Mouse (Mus musculus) embryo, embryonic 10.5 days (tissue): ENCODE data around the gene Dlx6.

ENCODE experiments used
- DNase-seq: peaks from one replicate; pipeline ENCODE4 v3.0.0-alpha.2; 2015; ENCODE audit warnings: low spot score

The Dlx6 gene

GRCm38 (mm10) chr6:6863160-6863870 is at the start of gene Dlx6:
Dlx6 (plus strand) TSS chr6:6863334.
- peak; percentile 65 for DNase-seq

GRCm38 (mm10) chr6:6816821-6817220 is 46.3 kb upstream of the Dlx6 start:
- DNase-seq = no peak

- DNase-seq = no peak
Observed at GRCm38 (mm10) chr6:6818036-6818788, 44.9 kb upstream of the Dlx6 start.

GRCm38 (mm10) chr6:6819134-6819533 is 44.0 kb upstream of the Dlx6 start:
- DNase-seq = peak; percentile 46

- DNase-seq = no peak
Observed at GRCm38 (mm10) chr6:6825313-6825712, 37.8 kb upstream of the Dlx6 start.

- no peak for DNase-seq
Observed at GRCm38 (mm10) chr6:6826861-6827260, 36.3 kb upstream of the Dlx6 start.

- DNase-seq = no peak
Observed at GRCm38 (mm10) chr6:6830446-6830845, 32.7 kb upstream of the Dlx6 start.

- DNase-seq = no peak
Observed at GRCm38 (mm10) chr6:6833301-6833700, 29.8 kb upstream of the Dlx6 start.

- peak; percentile 18 for DNase-seq
Observed at GRCm38 (mm10) chr6:6848541-6848940, 14.6 kb upstream of the Dlx6 start.

- peak; percentile 52 for DNase-seq
Observed at GRCm38 (mm10) chr6:6849744-6850143, 13.4 kb upstream of the Dlx6 start.

- DNase-seq = peak; percentile 50
Observed at GRCm38 (mm10) chr6:6850324-6851060, 12.6 kb upstream of the Dlx6 start.

- DNase-seq = peak; percentile 27
Observed at GRCm38 (mm10) chr6:6851166-6851565, 12.0 kb upstream of the Dlx6 start.

GRCm38 (mm10) chr6:6852944-6853343 is 10.2 kb upstream of the Dlx6 start:
- DNase-seq = peak; percentile 18

GRCm38 (mm10) chr6:6854176-6854575 is 9.0 kb upstream of the Dlx6 start:
- peak; percentile 35 for DNase-seq

- DNase-seq = peak; percentile 46
Observed at GRCm38 (mm10) chr6:6854902-6855745, 8.0 kb upstream of the Dlx6 start.

GRCm38 (mm10) chr6:6855746-6856185 is 7.4 kb upstream of the Dlx6 start:
- peak; percentile 46 for DNase-seq

GRCm38 (mm10) chr6:6856316-6856715 is 6.8 kb upstream of the Dlx6 start:
- peak; percentile 56 for DNase-seq

- DNase-seq = peak; percentile 26
Observed at GRCm38 (mm10) chr6:6856881-6857280, 6.3 kb upstream of the Dlx6 start.

GRCm38 (mm10) chr6:6857766-6858165 is 5.4 kb upstream of the Dlx6 start:
- peak; percentile 50 for DNase-seq

GRCm38 (mm10) chr6:6858571-6858970 is 4.6 kb upstream of the Dlx6 start:
- DNase-seq = peak; percentile 28

- peak; percentile 36 for DNase-seq
Observed at GRCm38 (mm10) chr6:6859111-6859949, 3.8 kb upstream of the Dlx6 start.
